Mouse (Mus musculus) midbrain, postnatal 0 days (tissue): ENCODE data around the gene Ptpre. TPM values are rescaled to one million over a fixed set of nuclear protein-coding genes. Genes with fewer than 3 reads are reported as not detected.

Experiments
- ATAC-seq: fragments of 200-750 bp; cut with Nextera tagmentation; 2 replicates; pipeline ENCODE4 v1.8.0; 2017; ENCODE audit warnings: moderate number of reproducible peaks, mild to moderate bottlenecking, moderate TSS enrichment, moderate library complexity; ENCODE audit not compliant: low FRiP score
- DNase-seq: peaks from one replicate; pipeline ENCODE4 v3.0.0-alpha.2; 2015; ENCODE audit warnings: low spot score
- H3K27ac ChIP-seq: fragments of 300-500 bp; sonication (generic); 2 replicates; pipeline ENCODE4 v1.5.1; 2014; ENCODE audit warnings: low read depth, mild to moderate bottlenecking, low read length, mixed read lengths
- H3K27me3 ChIP-seq: fragments of 300-500 bp; sonication (generic); 2 replicates; pipeline ENCODE4 v1.6.1; 2014; ENCODE audit warnings: low read length, control low read depth, mixed read lengths; ENCODE audit not compliant: insufficient read depth
- H3K36me3 ChIP-seq: fragments of 300-500 bp; sonication (generic); 2 replicates; pipeline ENCODE4 v1.6.1; 2014; ENCODE audit warnings: low read length, control low read depth, mixed read lengths; ENCODE audit not compliant: insufficient read depth
- H3K4me1 ChIP-seq: fragments of 300-500 bp; sonication (generic); 2 replicates; pipeline ENCODE4 v1.6.1; 2014; ENCODE audit warnings: mild to moderate bottlenecking, control low read depth, antibody characterized with exemption, low read length, mixed read lengths; ENCODE audit not compliant: insufficient read depth
- H3K4me2 ChIP-seq: fragments of 300-500 bp; sonication (generic); 2 replicates; pipeline ENCODE4 v1.6.1; 2014; ENCODE audit warnings: low read depth, mild to moderate bottlenecking, low read length, mixed read lengths; ENCODE audit not compliant: poor library complexity, severe bottlenecking
- H3K4me3 ChIP-seq: fragments of 300-500 bp; sonication (generic); 2 replicates; pipeline ENCODE4 v1.5.1; 2014; ENCODE audit warnings: low read depth, mild to moderate bottlenecking, low read length, moderate library complexity
- H3K9ac ChIP-seq: fragments of 300-500 bp; sonication (generic); replicated peaks from 2 replicates; pipeline ENCODE4 v1.6.1; 2014; ENCODE audit warnings: mild to moderate bottlenecking, low read length, moderate library complexity, mixed read lengths; ENCODE audit not compliant: poor library complexity, severe bottlenecking
- H3K9me3 ChIP-seq: fragments of 300-500 bp; sonication (generic); 2 replicates; pipeline ENCODE4 v1.6.1; 2016; ENCODE audit warnings: low read length, control low read depth
- CTCF ChIP-seq: IDR thresholded peaks from 2 replicates; pipeline ENCODE4 v1.5.1; 2016; ENCODE audit warnings: antibody characterized with exemption, mild to moderate bottlenecking
- WGBS: fragments of 180-500 bp; shearing (Covaris S2); extraction: QIAGEN DNeasy Blood & Tissue Kit; methylation state at CpG from one replicate; pipeline ENCODE4 v1.1.7; 2014; 5-methylcytosine and 5-hydroxymethylcytosine counted together
- polyA plus RNA-seq: library from polyadenylated mRNA; unstranded; fragments of >200 nt; fragmentation: Nextera tagmentation; extraction: Ambion mirVana; gene quantifications from 2 replicates; pipeline ENCODE4 v1.2.1, GENCODE M21; 2015
- total RNA-seq: library from RNA; depleted of rRNA; stranded (reverse); fragments of >200 nt; gene quantifications from 2 replicates; pipeline ENCODE4 v1.2.3, GENCODE M21; 2014

Ptpre gene
- total and polyA plus RNA-seq, 2 experiments from 2014 or later, result 9.2 to 14.6 TPM

DNA sequence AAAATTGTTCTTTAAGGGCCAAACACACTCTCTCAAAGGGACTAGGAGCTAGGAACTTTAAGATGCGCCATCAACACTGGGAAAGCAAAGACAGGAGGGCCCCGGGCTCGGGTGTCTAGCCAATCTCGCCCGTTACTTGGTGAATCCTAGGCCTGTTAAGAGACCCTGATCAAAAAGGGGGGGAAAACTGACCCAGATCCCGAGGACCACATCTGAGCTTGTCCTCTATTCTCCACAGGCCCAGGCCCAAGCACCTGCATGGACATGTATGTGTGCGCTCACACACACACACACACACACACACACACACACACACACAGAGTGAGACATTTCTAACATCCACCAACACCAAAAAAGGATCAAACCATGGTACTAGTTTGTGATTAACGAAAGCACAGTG is 176.0 kb downstream of the Ptpre start:
- H3K4me2 ChIP-seq, result no peak overlapping the region
- no peak for TF ChIP-seq CTCF
- H3K4me1 ChIP-seq, result no peaks in the 10 kb centered on the region
- no peak overlapping the region for H3K27ac ChIP-seq
- H3K9me3 ChIP-seq, result no peaks in the 10 kb centered on the region
- H3K36me3 ChIP-seq, result no peaks in the 10 kb centered on the region
- DNase-seq (no peak), ATAC-seq (no peak)
- no peak overlapping the region for H3K4me3 ChIP-seq
- H3K9ac ChIP-seq, result no peak overlapping the region
- no peaks in the 10 kb centered on the region for H3K27me3 ChIP-seq
- 72% methylated on average over 8 of the region's 8 CpGs for WGBS

DNA sequence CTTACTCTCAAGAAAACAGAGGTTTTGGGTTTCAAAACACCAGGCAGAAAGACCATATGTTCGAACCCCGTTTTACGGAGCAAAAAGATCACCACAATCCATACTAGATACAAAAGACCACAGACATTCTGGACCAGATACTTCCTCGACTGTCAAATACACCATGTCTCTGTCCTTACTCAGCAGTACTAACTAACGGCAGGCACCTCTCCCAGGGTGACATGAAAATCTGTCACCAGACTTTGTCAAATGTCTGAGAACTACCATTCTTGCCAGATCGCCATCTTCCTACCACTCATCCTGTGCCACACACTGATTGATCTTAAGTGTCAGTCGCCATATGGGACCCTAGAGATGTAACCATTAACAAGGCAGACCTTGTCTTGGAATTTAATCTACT is 177.9 kb downstream of the Ptpre start:
- no peak overlapping the region for H3K9ac ChIP-seq
- H3K4me1 ChIP-seq, result no peaks in the 10 kb centered on the region
- peak overlapping the region; percentile 99 for H3K4me2 ChIP-seq
- WGBS, result 8% methylated on average over 7 of the region's 7 CpGs
- ATAC-seq, result no peak
- TF ChIP-seq CTCF, result no peak
- H3K36me3 ChIP-seq, result no peaks in the 10 kb centered on the region
- H3K27me3 ChIP-seq, result no peaks in the 10 kb centered on the region
- no peak overlapping the region for H3K27ac ChIP-seq
- no peaks in the 10 kb centered on the region for H3K9me3 ChIP-seq
- peak overlapping the region; percentile 72 for H3K4me3 ChIP-seq
- DNase-seq, result no peak

DNA sequence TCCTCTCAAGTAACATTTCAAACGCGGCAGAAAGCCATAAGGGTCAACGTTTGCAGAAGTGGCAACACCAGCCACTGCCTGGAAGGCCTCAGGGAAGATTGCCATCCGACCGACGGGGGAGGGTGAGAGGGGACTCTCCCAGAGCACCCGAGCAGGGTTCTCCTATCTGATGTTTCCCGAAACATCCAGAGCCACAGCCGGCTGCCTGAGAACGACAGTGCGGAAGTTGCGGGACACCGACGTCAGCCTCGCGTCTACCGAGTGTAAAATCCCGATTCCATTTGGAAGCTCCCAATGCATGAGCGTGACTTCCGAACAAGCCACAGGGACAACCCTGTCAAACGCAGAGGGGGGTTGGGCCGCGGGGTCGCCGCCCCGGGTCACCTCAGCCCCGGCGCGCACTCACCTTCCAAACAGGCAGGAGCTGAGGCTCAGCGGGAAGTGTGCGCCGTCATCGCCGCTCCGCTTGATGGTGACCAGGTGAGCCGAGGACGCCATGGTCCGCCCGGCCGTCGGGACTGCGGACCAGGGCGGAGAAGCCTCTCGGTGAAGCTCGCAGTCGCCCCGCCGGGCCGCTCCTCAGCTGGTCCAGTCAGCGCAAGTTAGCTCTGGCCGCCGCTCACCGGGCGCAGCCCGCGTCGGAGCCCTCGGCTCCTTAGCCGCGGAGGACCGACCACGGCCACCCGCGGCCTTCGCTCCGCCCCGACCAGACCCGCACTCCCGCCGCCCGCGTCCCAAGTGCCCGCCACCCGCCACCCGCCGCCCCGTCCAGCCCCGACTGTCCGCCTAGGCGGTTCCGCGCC is 178.6 kb downstream of the Ptpre start, which contains the start of gene Mki67:
Mki67 (minus strand) TSS at position 720 of the 803 bp plus-strand sequence.
- Histone ChIP-seq H3K27me3 (no peaks in the 10 kb centered on the region), H3K4me3 (peak within 1 kb of the TSS; percentile 72), H3K4me1 (no peaks in the 10 kb centered on the region), H3K27ac (no peak within 1 kb of the TSS), H3K4me2 (peak within 1 kb of the TSS; percentile 99), H3K9ac (peak within 1 kb of the TSS; percentile 33; the same call in 1 of the 2 replicates), H3K36me3 (no peaks in the 10 kb centered on the region), H3K9me3 (no peaks in the 10 kb centered on the region)
- under 1% methylated on average over 61 of the region's 82 CpGs for WGBS
- ATAC-seq, result peak; percentile 59
- TF ChIP-seq CTCF, result no peak
- DNase-seq, result peak; percentile 11

- under 1% methylated on average over 20 of the region's 28 CpGs for WGBS
- Histone ChIP-seq H3K36me3 (no peaks in the 10 kb centered on the region), H3K9ac (0 out of 2 replicates have a peak overlapping the region, but pooled peaks have one; percentile 33), H3K27ac (no peak overlapping the region), H3K4me2 (peak overlapping the region; percentile 99), H3K4me1 (no peaks in the 10 kb centered on the region), H3K4me3 (peak overlapping the region; percentile 72), H3K9me3 (no peaks in the 10 kb centered on the region), H3K27me3 (no peaks in the 10 kb centered on the region)
- TF ChIP-seq CTCF, result no peak
- peak; percentile 96 for DNase-seq
- ATAC-seq, result peak; percentile 97
Observed at GRCm38 (mm10) chr7:135716445-135716877, 179.2 kb downstream of the Ptpre start.

DNA sequence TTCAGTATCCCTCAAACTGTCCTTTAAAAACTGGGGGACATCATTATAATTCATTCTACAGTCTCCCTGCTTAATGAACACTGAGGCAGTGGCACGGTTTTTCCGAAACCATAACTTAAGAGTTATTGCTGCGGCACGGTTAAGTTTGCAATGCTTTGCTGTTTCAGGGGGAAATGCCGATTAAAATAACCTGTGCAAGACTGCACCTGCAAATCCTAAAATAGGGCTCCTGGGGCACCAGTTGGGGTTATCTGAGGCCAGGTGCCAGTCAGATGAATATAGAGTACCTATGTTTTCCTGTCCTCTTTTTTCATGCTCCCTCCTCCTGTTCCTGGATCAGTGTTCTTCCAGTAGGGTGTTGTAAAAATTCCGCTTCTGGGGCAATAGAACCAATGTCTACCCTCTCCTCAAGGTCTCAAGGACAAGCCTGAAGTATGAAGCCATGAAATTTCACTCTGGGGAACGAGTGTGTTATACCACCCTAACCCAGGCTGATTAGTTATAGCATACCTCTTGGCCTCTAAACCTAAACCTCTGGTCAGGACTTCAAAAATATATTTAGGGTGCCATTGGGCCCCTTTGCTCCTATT is 179.8 kb downstream of the Ptpre start:
- H3K4me2 ChIP-seq, result peak overlapping the region; percentile 99
- DNase-seq (no peak), ATAC-seq (no peak)
- no peaks in the 10 kb centered on the region for H3K36me3 ChIP-seq
- no peaks in the 10 kb centered on the region for H3K9me3 ChIP-seq
- 0 out of 2 replicates have a peak overlapping the region, but pooled peaks have one; percentile 33 for H3K9ac ChIP-seq
- 58% methylated on average over 7 of the region's 7 CpGs for WGBS
- TF ChIP-seq CTCF, result no peak
- H3K27me3 ChIP-seq, result no peaks in the 10 kb centered on the region
- H3K27ac ChIP-seq, result no peak overlapping the region
- no peaks in the 10 kb centered on the region for H3K4me1 ChIP-seq
- peak overlapping the region; percentile 72 for H3K4me3 ChIP-seq

DNA sequence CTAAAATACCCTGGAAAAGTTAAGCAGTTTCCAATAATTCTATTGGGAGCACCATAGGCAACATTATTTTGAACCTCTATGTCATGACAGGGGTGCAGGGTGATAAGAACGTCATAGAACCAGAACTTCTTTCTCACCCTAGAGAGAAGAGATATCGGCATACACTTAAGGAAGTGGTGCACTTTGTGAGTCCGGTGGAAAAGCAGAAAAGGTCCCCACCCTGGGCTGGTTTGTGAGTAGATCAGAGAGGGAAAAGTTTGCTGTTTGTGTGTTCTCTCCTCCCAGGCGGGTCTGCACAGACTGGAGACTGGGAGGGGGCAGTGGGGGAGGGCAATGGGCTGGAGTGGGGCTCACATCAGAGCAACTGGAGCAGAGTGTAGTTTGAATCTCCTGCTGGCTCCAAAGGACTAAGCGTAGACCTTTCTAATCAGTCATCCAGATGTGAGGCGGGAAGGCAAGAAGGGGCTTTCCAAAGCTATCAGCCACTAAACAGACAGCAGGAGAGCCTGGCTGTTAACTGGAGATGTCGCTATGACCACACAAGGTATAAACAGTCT is 184.2 kb downstream of the Ptpre start:
- no peak overlapping the region for H3K4me3 ChIP-seq
- WGBS, result 82% methylated on average over 7 of the region's 7 CpGs
- H3K4me2 ChIP-seq, result no peak overlapping the region
- no peak for TF ChIP-seq CTCF
- no peaks in the 10 kb centered on the region for H3K27me3 ChIP-seq
- no peak overlapping the region for H3K27ac ChIP-seq
- H3K36me3 ChIP-seq, result no peaks in the 10 kb centered on the region
- no peak overlapping the region for H3K9ac ChIP-seq
- DNase-seq (no peak), ATAC-seq (no peak)
- no peaks in the 10 kb centered on the region for H3K4me1 ChIP-seq
- no peaks in the 10 kb centered on the region for H3K9me3 ChIP-seq
